Mouse (Mus musculus) thymus, adult 18-20 months (tissue): ENCODE measurements around the gene Apol9b.
A peak's percentile ranks its signal among the peaks of the same experiment; 100 is the strongest.
"Not testable (repeated sequence)": the region's sequence is repeated elsewhere in the genome, so short reads cannot be mapped to it uniquely, and the experiment has no call there.

ENCODE experiments used
- DNase-seq, 2 experiments: peaks; one replicate each; pipeline ENCODE4 v3.0.0; 2022; ENCODE audit warnings: mixed read lengths in 2 of 2

The Apol9b gene

GRCm38 (mm10) chr15:77728739-77729138 is at the start of gene Apol9b:
Apol9b (plus strand) TSS chr15:77729039.
- DNase-seq = not testable (repeated sequence)

DNA sequence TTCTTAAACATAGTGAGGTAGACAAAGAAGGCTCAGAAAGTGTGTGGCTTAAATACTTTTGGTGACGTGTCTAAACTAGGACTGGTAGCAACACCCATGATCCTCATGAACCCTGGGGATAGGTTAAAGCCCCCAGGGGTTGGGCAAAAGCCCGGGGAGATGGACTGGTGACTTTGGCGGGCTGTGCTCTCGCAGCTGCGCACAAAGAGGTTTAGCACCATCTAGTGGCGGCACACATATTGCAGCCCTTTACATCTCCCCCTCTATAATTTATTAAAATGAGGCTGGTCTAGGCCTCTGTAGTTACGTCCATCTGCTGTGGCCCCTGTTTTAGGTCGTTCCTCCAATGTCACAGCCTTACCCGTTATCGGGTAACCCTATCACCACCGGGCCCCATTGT is 44.9 kb upstream of the Apol9b start:
- not testable (repeated sequence) for DNase-seq

GRCm38 (mm10) chr15:77691532-77692311 is 37.1 kb upstream of the Apol9b start:
- not testable (repeated sequence) for DNase-seq

DNA sequence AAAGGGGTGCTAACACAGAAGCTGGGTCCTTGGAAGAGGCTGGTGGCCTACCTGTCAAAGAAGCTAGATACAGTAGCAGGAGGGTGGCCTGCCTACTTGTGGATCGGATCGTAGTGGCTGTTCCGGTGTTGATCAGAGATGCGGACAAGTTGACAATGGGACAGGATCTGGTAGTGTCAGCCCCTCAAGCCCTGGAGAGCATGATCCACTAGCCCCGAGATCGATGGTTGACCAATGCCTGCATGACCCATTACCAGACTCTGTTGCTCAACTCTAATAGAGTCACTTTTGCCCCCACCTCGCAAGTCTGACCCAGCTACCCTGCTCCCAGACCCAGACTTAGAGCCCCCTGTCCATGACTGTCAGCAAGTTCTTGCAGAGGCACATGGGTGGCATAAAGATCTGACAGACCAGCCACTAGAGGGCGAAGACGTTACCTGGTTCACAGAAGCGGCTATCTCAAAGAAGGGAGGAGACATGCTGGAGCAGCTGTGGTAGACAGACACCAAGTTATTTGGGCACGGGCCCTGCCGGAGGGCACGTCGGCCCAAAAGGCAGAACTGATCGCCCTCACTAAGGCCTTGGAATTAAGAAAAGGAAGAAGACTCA is 34.0 kb upstream of the Apol9b start:
- peak; percentile 36 to 49 for DNase-seq

GRCm38 (mm10) chr15:77698656-77699055 is 30.2 kb upstream of the Apol9b start, which contains the start of gene Apol7e:
Apol7e (plus strand) TSS chr15:77698857.
- peak in 1 of 2 experiments; percentile 10 for DNase-seq

DNA sequence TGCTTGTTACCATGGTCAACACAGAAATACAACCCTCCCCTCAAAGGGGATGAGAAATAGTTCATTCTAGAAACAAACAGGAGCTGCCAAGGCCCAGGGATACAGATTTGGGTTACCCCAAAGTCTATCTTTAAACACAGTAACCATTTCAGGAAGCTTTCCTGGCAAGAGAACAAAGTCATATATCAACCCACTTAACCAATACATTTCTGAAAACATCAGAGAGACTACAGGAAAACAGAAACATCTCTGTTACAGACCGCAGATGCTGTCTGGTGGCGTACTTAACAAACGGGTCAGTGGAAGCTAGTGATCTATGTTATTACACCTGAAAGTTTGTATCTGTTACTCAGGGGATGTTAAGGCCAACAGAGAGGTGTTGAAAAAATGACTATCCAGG is 23.5 kb upstream of the Apol9b start:
- DNase-seq = not testable (repeated sequence)

GRCm38 (mm10) chr15:77708936-77709335 is 19.9 kb upstream of the Apol9b start:
- DNase-seq = not testable (repeated sequence)

- DNase-seq = not testable (repeated sequence)
These were observed 10.6 kb upstream of the Apol9b start for GRCm38 (mm10) chr15:77718240-77718639.

DNA sequence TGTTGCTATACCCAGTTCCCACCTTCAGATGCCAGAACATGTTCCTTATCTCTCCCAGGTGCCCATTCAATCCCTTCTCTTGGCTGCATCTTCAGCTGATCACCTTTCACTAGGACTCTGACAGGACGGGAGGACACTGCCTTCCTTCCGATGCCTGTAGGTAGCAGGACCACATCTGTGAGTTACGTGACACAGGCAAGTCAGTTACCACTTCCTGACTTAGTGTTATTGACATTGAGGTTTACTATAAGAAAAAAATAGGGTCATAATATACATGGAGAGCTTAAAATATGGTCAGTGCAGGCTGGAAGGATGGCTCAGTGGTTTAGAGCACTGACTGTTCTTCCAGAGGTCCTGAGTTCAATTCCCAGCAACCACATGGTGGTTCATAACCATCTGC is 7.3 kb upstream of the Apol9b start:
- not testable (repeated sequence) for DNase-seq

DNA sequence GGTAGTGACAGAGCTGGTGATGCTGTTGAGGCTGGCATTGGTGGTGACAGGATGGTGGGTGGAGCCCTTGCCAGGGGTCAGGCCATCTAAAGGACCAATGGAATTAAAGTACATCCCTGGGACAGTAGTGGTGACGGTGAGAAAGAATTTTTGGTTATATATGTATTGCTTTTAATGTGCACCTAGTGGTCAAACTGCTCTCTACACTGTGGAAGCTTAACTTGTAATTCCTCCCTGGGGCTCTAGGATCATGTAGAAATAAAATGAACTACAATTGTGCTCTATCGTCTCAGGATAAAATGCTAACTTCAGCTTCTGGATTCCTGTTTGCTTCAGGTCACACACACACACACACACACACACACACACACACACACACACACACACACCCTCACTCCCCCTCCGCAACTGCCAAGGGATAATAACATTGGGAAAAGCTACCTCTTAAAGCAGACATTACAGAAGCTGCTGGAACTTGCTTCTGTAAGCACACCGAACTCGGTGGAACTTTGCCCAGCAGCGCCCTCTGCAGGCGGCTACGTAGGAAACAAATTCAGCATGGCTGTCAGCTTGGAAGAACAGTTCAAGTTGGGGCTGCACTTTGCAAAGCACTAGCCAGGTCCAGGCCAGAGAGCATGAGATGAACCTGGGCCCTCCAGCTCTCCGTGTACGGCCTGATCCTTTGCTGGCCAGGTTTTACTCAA is 4.5 kb upstream of the Apol9b start:
- DNase-seq = not testable (repeated sequence)

- DNase-seq = not testable (repeated sequence)
These were observed 3.3 kb upstream of the Apol9b start for GRCm38 (mm10) chr15:77725393-77726020.

GRCm38 (mm10) chr15:77727139-77727538 is 1.7 kb upstream of the Apol9b start:
- DNase-seq = not testable (repeated sequence)

GRCm38 (mm10) chr15:77727745-77728144 is 1.1 kb upstream of the Apol9b start:
- DNase-seq = not testable (repeated sequence)

GRCm38 (mm10) chr15:77731605-77732004 is 2.8 kb downstream of the Apol9b start:
- no peak for DNase-seq

DNA sequence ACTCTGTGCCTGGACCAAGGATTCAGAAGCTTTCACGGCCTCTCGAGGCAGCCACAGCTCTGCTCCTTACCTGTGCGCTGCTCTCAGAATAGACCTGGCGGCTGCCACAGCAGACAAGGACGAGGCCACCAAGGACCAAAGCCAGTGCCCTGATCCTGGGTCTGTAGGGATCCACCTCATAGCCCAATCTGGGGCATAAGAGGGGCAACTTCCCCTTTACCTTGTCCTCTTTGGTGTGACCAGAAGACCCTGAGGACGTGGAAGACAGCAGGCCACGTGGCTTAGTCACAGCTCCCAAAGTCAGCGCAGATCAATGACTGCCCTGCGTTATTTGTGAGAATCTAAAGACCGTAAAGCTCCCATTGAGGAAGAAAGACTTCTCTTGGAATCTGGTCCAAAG is 4.0 kb downstream of the Apol9b start:
- not testable (repeated sequence) for DNase-seq

- peak in 1 of 2 experiments; percentile 55 for DNase-seq
These were observed 4.5 kb downstream of the Apol9b start for GRCm38 (mm10) chr15:77733380-77733779.

GRCm38 (mm10) chr15:77733903-77734302 is 5.1 kb downstream of the Apol9b start:
- not testable (repeated sequence) for DNase-seq

- no peak for DNase-seq
These were observed 11.9 kb downstream of the Apol9b start for GRCm38 (mm10) chr15:77740511-77741297.

GRCm38 (mm10) chr15:77741556-77741955 is 12.7 kb downstream of the Apol9b start:
- DNase-seq = not testable (repeated sequence)

DNA sequence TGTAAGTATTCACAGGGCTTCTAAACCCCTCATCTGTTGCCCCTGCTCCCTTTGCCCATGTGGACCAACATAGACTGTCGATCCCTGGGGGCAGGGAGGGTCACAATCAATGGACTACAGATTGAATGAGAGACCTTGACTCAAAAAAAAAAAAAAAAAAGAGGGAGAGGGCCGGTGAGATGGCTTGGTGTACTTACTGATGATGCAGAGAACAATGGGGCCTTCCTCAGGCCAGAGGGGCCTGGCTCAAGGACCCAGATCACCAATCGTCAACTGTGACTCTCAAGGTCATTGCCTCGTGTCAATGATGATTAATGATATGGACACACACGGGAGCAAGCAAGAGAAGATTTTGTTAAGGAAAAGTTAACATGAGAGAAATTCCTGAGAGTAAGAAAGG is 15.8 kb downstream of the Apol9b start:
- no peak for DNase-seq

- DNase-seq = no peak
These were observed 16.2 kb downstream of the Apol9b start for GRCm38 (mm10) chr15:77745081-77745480.

- no peak for DNase-seq
These were observed 17.5 kb downstream of the Apol9b start for GRCm38 (mm10) chr15:77746326-77746725.
